Mouse (Mus musculus) neural tube, embryonic 14.5 days (tissue): ENCODE results near the gene Gbx1. TPM values are rescaled to one million over a fixed set of nuclear protein-coding genes. Genes with fewer than 3 reads are reported as not detected.
"Not testable (repeated sequence)": the region's sequence is repeated elsewhere in the genome, so short reads cannot be mapped to it uniquely, and the experiment has no call there.

Experiments used
- ATAC-seq: fragments of 200-750 bp; cut with Nextera tagmentation; 2 replicates; pipeline ENCODE4 v1.8.0; 2017; ENCODE audit warnings: low read depth, mild to moderate bottlenecking, moderate TSS enrichment, moderate library complexity
- H3K27ac ChIP-seq: fragments of 300-500 bp; sonication (generic); 2 replicates; pipeline ENCODE4 v1.5.1; 2014; ENCODE audit warnings: low read depth, mild to moderate bottlenecking, control low read depth, low read length, moderate library complexity, mixed read lengths
- H3K27me3 ChIP-seq: fragments of 300-500 bp; sonication (generic); 2 replicates; pipeline ENCODE4 v1.6.1; 2014; ENCODE audit warnings: low read length; ENCODE audit not compliant: control insufficient read depth, insufficient read depth
- H3K36me3 ChIP-seq: fragments of 300-500 bp; sonication (generic); 2 replicates; pipeline ENCODE4 v1.6.1; 2014; ENCODE audit warnings: low read length, mixed read lengths; ENCODE audit not compliant: control insufficient read depth, insufficient read depth
- H3K4me1 ChIP-seq: fragments of 300-500 bp; sonication (generic); 2 replicates; pipeline ENCODE4 v1.6.1; 2014; ENCODE audit warnings: low read length; ENCODE audit not compliant: control insufficient read depth, insufficient read depth
- H3K4me2 ChIP-seq: fragments of 300-500 bp; sonication (generic); 2 replicates; pipeline ENCODE4 v1.6.1; 2014; ENCODE audit warnings: mild to moderate bottlenecking, low read depth, low read length, control low read depth
- H3K4me3 ChIP-seq: fragments of 300-500 bp; sonication (generic); 2 replicates; pipeline ENCODE4 v1.5.1; 2014; ENCODE audit warnings: low read depth, low read length, control low read depth, mixed read lengths
- H3K9ac ChIP-seq: fragments of 300-500 bp; sonication (generic); replicated peaks from 2 replicates; pipeline ENCODE4 v1.6.1; 2014; ENCODE audit warnings: low read depth, mild to moderate bottlenecking, control low read depth, low read length, mixed read lengths
- H3K9me3 ChIP-seq: fragments of 300-500 bp; sonication (generic); 2 replicates; pipeline ENCODE4 v1.6.1; 2016; ENCODE audit warnings: low read length; ENCODE audit not compliant: control insufficient read depth
- WGBS: fragments of 180-500 bp; shearing (Covaris S2); extraction: QIAGEN DNeasy Blood & Tissue Kit; methylation state at CpG from one replicate; pipeline ENCODE4 v1.1.7; 2014; 5-methylcytosine and 5-hydroxymethylcytosine counted together
- polyA plus RNA-seq: library from polyadenylated mRNA; unstranded; fragments of >200 nt; fragmentation: Nextera tagmentation; extraction: Ambion mirVana; gene quantifications from 2 replicates; pipeline ENCODE4 v1.2.1, GENCODE M21; 2014

Gene Gbx1
- 3.5 and 5.8 TPM in 2 replicates for polyA plus RNA-seq

DNA sequence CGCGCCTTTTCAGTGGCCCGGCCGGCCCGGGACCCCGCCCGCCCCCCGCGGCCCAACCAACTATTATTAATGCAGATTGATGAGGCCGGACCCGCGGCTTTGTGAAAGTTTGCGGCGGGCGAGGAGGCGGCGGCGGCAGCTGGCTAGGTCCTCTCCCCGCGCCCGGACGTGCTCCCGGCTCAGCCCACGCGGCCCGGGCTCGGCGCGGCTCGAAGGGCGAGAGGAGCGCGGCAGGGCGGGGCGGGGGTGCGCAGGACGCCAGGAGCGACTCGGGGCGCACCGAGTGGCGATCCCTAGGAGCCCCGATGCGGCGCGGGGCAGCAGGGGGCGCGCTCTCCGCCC, at the start of gene Gbx1:
Gene Gbx1 (minus strand): TSS at position 314 of the 342 bp plus-strand sequence.
- Histone ChIP-seq H3K36me3 (no peaks in the 10 kb centered on the region), H3K9me3 (no peaks in the 10 kb centered on the region), H3K27me3 (peaks cover 20% of the 10 kb centered on the region), H3K9ac (peak within 1 kb of the TSS; percentile 68), H3K4me3 (peak within 1 kb of the TSS; percentile 48), H3K4me2 (peak within 1 kb of the TSS; percentile 80), H3K4me1 (peaks cover 14% of the 10 kb centered on the region), H3K27ac (peak within 1 kb of the TSS; percentile 64)
- WGBS, result under 1% methylated on average over 19 of the region's 49 CpGs
- peak; percentile 23 for ATAC-seq

DNA sequence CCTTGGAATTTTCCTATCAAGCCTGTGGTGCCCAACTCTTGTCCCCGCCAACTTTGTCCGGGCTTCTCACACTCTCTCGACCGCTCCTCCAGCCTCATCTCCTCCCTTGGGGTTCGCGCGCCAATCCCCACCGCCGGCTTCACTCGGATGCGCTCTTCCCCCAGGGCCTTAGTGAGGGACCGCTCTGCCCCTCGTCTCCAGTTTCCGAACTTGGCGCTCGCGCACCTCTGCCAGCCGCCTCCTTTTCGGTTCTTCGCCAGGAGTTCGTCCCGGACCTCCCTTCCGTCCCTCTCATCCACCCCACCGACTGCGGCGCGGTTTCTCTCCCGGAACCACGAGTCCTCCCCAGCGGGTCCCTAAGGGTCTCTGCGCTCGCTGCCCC, 49.8 kb upstream of the Gbx1 start:
- Histone ChIP-seq H3K27me3 (no peaks in the 10 kb centered on the region), H3K27ac (peak overlapping the region; percentile 79), H3K4me2 (peak overlapping the region; percentile 85), H3K9ac (peak overlapping the region; percentile 66), H3K36me3 (peaks cover 15% of the 10 kb centered on the region; the same call in 1 of the 2 replicates), H3K9me3 (no peaks in the 10 kb centered on the region), H3K4me3 (peak overlapping the region; percentile 72), H3K4me1 (peaks cover 6% of the 10 kb centered on the region; the same call in 1 of the 2 replicates)
- peak; percentile 36 for ATAC-seq
- under 1% methylated on average over 32 of the region's 32 CpGs for WGBS

- peaks cover 18% of the 10 kb centered on the region; the same call in 1 of the 2 replicates for H3K36me3 ChIP-seq
- no peaks in the 10 kb centered on the region for H3K9me3 ChIP-seq
- H3K4me3 ChIP-seq, result 0 out of 2 replicates have a peak overlapping the region, but pooled peaks have one; percentile 72
- WGBS, result 97% methylated on average over 1 of the region's 1 CpGs
- peak overlapping the region; percentile 85 for H3K4me2 ChIP-seq
- H3K4me1 ChIP-seq, result peaks cover 6% of the 10 kb centered on the region; the same call in 1 of the 2 replicates
- no peaks in the 10 kb centered on the region for H3K27me3 ChIP-seq
- no peak overlapping the region for H3K9ac ChIP-seq
- no peak for ATAC-seq
- H3K27ac ChIP-seq, result no peak overlapping the region
Measured at GRCm38 (mm10) chr5:24575948-24576347, 48.9 kb upstream of the Gbx1 start.

DNA sequence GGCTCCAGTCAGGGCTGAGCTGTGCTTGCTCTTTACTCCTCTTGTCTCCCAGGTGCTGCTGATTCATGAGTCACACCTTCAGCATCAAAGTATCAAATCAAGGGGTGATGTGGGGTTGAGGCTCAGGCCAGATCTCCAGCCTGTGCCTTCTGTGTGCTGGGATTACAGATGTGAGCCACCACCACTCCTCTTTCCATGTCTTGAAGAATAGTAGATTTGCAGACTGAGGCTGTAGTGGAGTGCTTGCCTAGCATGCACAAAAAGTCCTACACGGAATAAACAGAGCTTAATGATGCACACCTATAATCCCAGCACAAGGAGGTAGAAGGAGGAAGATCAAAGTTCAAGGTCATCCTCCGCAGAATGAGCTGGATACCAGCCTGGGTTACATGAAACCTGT, 29.7 kb upstream of the Gbx1 start, which contains the start of gene 4931409K22Rik:
Gene 4931409K22Rik (minus strand): TSS at position 101 of the 400 bp plus-strand sequence.
- Histone ChIP-seq H3K4me3 (no peak within 1 kb of the TSS), H3K9me3 (no peaks in the 10 kb centered on the region), H3K36me3 (no peaks in the 10 kb centered on the region), H3K4me2 (no peak within 1 kb of the TSS), H3K4me1 (peaks cover under 1% of the 10 kb centered on the region; the same call in 1 of the 2 replicates), H3K9ac (no peak within 1 kb of the TSS), H3K27ac (no peak within 1 kb of the TSS), H3K27me3 (no peaks in the 10 kb centered on the region)
- 74% methylated on average over 2 of the region's 2 CpGs for WGBS
- no peak for ATAC-seq

GRCm38 (mm10) chr5:24555335-24555734, 28.3 kb upstream of the Gbx1 start:
- not testable (repeated sequence) for H3K4me2 ChIP-seq, H3K27me3 ChIP-seq, H3K27ac ChIP-seq, H3K36me3 ChIP-seq, H3K9me3 ChIP-seq, H3K9ac ChIP-seq, ATAC-seq, H3K4me3 ChIP-seq
- H3K4me1 ChIP-seq, result peaks cover 10% of the 10 kb centered on the region; the same call in 1 of the 2 replicates
- 94% methylated on average over 7 of the region's 7 CpGs for WGBS

DNA sequence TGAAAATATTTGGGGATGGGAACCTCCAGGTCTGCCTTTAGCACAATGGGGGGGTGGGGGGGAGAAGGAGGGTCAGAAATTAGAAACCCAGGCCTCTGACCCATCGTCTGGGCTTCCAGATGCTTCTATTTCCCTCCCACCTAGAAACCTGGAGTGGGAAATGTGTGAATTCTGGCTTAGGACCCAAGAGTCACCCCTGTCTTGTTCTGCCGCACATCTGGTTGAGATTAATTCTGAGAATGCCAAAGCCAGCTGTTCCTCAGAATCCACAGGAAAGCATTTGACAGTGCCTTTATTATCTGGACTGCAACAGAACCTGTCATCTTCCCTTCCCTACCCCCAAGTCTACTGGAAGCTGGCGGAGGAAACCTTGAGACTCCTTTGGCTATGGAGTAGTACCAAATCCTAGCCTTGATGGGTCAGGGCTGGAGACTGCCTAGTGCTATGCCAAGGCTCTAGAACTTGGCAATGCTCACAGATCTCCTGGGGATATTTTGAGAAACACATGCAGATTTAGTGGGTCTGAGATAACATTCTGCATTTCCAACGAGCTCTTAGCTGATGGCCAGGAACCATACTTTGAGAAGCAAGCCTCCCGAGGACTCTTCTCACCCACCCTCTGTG, 26.7 kb upstream of the Gbx1 start:
- 74% methylated on average over 5 of the region's 5 CpGs for WGBS

DNA sequence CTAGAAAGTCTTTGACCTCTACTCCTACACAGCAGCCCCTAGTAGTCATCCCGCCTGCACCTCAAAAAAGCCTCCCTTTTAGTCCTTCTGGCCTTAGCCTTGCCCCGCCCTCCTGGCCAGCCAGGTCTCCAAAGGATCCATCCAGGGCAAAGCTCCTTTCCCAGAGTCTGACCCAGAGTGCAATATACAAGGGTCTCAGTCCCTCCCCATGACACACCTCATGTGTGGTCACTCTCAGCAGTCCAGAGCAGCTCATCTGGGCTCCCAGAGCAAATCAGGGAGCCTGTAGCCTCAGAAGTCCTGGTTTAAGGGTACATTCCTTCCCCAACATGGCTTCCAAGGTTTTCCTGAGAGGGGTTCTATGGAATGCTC, 24.3 kb upstream of the Gbx1 start:
- ATAC-seq, result no peak
- Histone ChIP-seq H3K27me3 (no peaks in the 10 kb centered on the region), H3K9ac (no peak overlapping the region), H3K9me3 (no peaks in the 10 kb centered on the region), H3K4me1 (peaks cover 14% of the 10 kb centered on the region; the same call in 1 of the 2 replicates), H3K27ac (no peak overlapping the region), H3K4me2 (peak overlapping the region; percentile 31; the same call in 1 of the 2 replicates), H3K36me3 (no peaks in the 10 kb centered on the region), H3K4me3 (no peak overlapping the region)
- 38% methylated on average over 2 of the region's 2 CpGs for WGBS

More for the DNA sequence above, 26.7 kb upstream of the Gbx1 start:
- ATAC-seq, result no peak
- H3K9ac ChIP-seq, result no peak overlapping the region
- H3K9me3 ChIP-seq, result no peaks in the 10 kb centered on the region
- H3K4me2 ChIP-seq, result no peak overlapping the region
- no peaks in the 10 kb centered on the region for H3K27me3 ChIP-seq
- H3K27ac ChIP-seq, result no peak overlapping the region
- H3K36me3 ChIP-seq, result no peaks in the 10 kb centered on the region
- peaks cover 14% of the 10 kb centered on the region; the same call in 1 of the 2 replicates for H3K4me1 ChIP-seq
- no peak overlapping the region for H3K4me3 ChIP-seq

DNA sequence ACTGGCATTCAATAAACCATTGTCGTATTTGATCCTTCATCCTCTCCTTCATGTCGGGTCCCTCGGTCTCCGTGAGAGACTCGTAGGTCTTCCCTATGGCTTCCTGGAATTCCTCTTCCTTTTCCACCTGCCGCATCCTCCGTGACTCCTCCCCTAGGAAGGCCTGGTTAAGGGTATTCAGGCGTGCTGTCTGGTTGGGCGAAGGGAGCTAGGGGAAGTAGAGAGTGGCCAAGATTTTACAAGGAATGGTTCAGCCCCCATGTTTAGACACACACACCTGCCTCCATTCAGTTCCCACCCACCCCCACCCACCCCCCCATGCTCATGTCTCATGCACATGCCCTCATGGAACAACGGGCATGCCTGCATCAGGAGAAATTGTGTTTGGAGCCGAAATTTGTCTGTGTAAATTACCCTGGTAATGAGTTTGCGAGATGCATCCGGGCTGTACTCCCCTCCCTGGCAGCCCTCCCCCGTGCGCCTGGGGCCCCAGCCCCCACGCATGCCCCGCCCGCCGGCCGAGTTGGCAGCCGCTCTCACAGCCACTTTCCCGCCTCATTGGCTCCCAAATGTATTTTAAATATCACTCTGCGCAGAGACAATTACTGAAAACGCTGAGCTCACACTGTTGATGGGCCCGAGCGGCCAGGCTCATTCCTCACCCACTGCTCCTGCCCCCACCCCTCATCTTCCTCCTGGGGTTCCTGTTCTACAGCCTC, 23.8 kb upstream of the Gbx1 start:
- H3K4me2 ChIP-seq, result peak overlapping the region; percentile 31; the same call in 1 of the 2 replicates
- ATAC-seq, result peak; percentile 88
- WGBS, result 21% methylated on average over 26 of the region's 26 CpGs
- peak overlapping the region; percentile 67; the same call in 1 of the 2 replicates for H3K27ac ChIP-seq
- H3K9ac ChIP-seq, result no peak overlapping the region
- peaks cover 14% of the 10 kb centered on the region; the same call in 1 of the 2 replicates for H3K4me1 ChIP-seq
- H3K4me3 ChIP-seq, result no peak overlapping the region
- no peaks in the 10 kb centered on the region for H3K27me3 ChIP-seq
- H3K36me3 ChIP-seq, result no peaks in the 10 kb centered on the region
- no peaks in the 10 kb centered on the region for H3K9me3 ChIP-seq

- no peak overlapping the region for H3K4me2 ChIP-seq
- no peak overlapping the region for H3K4me3 ChIP-seq
- H3K4me1 ChIP-seq, result no peaks in the 10 kb centered on the region
- H3K36me3 ChIP-seq, result no peaks in the 10 kb centered on the region
- no peak overlapping the region for H3K9ac ChIP-seq
- 76% methylated on average over 7 of the region's 7 CpGs for WGBS
- no peak overlapping the region for H3K27ac ChIP-seq
- H3K9me3 ChIP-seq, result no peaks in the 10 kb centered on the region
- ATAC-seq, result no peak
- H3K27me3 ChIP-seq, result no peaks in the 10 kb centered on the region
Measured at GRCm38 (mm10) chr5:24542643-24543042, 15.6 kb upstream of the Gbx1 start.
